Mouse (Mus musculus) WW6 (cell line): Measurements from ENCODE around the gene Zdhhc5.
A peak's percentile ranks its signal among the peaks of the same experiment; 100 is the strongest.

Experiments used
- DNase-seq: peaks from one replicate; pipeline ENCODE4 v3.0.0-alpha.2; 2013; ENCODE audit warnings: low read depth, low spot score

Zdhhc5 gene

DNA sequence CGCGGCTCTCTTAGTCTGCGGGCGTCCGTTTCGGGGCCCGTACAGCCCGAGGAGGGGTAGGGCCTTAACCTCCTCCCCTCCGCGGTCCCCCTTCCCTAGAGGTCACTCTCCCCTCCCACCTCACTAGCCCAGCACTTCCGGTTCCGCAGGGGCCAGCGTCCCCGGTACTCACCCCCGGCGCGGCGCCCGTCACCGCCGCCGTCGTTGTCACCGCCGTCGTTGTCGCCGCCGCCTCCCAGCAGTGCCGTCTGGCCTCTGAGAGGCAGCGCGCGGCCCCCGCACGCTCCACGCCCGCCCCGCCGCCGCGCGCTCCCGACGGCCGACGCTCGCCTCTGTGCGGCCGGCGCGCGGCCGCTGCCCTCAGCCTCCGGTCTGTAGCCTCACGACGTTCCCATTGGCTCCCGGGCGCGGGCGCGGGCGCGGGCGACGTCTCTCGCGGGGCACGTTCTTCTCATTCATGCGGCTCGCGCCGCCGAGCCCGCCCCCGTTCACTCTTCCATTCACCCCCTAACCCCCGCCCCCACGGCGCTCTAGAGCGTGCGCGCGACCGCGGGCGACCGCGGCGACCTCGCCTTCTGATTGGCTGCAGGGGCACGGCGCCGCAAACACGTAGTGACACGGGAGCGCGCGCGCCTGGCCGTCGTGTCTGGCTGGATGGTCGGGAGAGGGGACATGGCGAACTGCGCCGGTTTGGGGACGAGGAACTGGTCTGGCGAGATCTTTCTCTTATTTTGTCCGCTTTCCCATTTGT, at the start of gene Zdhhc5:
TSS of gene Zdhhc5 (minus strand) at position 370 of the 751 bp plus-strand sequence.
- DNase-seq = peak; percentile 97

DNA sequence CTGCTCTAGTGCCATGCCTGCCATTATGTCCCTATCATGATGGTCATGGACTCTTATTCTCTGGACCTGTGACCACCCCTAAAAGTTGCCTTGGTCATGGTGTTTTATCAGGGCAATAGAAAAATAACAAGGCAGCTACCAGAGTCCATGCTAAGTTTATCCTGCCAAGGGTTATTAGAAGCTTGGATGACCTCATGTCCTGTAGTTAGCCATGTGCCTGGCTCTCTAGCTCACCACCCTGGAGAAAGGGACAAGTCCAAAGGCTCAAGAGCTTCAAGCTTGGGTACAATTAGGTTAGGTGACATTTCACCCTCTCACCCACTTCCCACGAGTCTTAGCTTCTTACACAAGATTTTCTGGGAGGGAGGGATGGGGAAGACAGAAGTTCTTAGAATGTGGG, 47.8 kb upstream of the Zdhhc5 start:
- DNase-seq = no peak

DNA sequence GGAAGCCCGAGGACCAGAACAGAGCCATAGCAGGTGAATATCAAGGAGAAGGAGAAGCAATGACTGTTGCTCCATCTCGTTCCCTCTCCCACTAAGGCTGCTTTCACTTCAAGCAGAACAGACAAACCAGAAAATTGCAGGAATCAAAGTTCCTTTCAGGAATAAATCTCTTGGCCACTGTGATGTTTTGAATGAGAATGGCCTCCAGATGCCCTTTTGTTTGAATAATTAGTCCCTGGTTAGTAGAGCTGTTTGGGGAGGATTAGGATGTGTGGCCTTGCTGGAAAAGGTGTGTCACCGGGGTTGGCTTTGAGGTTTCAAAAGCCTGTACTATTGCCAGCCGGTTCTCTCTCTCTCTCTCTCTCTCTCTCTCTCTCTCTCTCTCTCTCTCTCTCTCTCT, 47.3 kb upstream of the Zdhhc5 start:
- no peak for DNase-seq

DNA sequence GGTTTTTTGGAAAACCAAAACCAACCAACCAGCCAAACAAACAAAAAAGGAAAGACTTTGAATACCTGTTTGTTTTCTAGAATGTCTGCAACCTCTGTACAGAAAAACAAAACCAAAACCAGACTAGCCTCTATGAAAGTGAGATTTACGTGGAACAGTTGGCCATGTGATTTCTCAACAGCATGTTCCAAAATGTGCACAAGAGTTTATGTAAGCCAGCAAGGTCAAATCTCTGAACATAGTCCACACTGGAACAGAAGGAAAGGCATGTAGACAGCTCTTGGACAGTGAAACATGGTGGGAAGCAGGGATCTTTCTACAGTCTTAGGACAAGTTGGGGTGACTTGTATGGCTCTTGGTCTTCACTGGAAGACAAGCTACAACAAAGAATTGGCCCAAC, 46.9 kb upstream of the Zdhhc5 start:
- DNase-seq = no peak

DNA sequence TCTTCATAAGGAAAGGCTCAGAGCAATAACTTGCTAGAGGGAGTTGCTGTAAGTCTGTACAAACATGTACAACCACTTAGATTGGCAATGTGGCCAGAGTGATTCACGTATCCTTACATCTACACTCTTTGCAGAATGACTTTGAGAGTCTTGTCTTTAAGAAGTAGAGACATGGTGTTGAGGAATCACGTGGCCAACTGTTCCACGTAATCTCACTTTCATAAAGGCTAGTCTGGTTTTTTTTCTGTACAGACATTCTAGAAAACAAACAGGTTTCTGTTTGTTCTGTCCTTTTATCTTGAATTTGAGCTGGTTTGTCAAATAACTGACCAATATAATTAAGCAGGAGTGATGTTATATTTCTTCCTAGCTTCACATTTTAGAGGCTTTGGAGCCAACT, 46.3 kb upstream of the Zdhhc5 start:
- no peak for DNase-seq

DNA sequence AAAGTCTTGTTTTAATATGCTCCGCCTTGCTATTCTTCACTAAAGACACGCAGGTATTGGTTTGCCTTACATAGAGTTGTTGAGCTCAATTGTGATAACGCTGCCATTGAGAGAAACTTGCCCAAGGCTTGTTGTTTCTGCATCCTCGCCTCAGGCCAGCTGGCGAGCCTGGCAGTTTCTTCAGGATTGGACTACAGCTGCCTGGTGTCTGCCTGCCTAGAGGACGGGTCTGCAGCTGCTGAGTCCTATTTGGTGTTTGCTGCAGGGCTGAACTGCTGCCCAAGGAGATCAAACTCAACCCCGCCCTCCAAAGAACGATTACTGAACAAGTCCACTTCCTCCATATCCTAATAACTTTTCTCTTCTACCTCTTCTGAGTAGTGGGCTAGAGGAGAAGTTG, 45.8 kb upstream of the Zdhhc5 start:
- DNase-seq = no peak

DNA sequence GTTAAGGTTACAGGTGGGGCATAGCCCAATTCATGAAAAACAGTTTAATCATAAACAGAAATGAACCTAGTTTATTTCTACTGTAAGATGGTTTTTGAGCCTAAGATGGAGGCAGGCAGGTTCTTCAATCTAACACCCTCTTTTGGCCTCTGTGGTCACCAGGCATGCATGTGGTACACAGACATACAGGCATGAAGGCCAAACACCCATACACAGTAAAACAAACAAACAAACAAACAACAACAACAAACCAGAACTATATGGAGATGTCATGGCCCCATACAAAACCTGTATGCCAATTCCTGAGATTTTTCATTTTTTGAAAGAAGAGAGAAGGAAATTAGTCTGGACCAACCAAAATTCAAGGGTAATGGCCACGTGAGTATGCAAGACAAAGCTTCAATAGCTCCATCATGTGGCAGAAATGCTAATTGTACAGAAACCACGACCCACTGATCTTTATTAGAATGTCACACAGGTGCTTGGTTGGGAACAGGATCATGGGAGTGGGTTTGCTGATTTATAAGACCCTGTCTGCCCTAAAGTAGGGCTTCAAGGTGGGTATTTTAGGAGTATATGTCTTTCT, 43.7 kb upstream of the Zdhhc5 start:
- DNase-seq = no peak

DNA sequence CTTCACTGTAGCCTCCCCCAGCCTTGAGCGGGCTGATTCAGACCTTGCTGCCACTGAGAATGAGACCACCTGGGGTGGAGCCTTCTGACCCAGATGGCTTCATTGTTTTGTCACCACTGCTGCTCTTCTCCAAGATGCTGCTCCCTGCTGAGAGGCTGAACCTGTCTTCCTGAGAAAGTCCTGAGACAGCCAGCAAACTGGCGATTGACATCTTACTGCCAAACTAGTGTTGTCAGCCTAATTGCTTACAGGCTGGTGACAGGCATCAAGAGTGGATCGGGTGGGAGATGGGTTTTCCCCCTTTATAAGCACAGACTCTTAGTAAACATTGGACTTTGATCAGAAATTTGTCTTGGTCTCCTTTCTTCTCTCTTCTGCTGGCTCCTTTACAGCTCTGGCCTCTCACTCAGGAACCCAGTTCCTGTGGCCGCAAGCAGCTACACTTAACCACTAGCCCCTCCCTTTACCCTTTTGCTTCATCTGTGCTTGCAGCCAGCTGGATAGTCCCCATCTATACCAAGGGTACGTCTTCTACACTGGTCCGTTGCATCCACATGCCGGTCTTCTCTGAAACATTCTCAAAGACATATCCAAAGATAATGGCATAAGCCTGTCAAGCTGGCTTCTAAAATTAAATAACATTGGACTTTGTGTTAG, 42.2 kb upstream of the Zdhhc5 start:
- no peak for DNase-seq

DNA sequence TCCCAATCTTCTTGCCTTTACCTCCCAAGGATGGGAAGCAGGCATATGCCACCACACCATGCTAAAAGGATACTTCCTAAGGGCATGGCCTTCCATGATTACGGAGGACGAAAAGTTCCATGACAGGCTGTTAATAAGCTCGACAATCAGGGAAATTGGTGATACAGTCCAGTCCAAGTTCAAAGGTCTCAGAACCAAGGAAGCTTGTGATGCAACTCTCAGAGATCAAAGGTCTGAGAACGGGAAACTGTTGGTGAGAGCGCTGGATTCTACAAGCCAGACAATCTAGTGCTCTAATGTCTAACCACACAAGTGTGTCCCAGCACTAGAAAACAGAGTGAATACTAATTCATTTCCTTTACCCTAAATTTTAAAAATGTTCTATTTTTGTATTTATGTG, 41.3 kb upstream of the Zdhhc5 start:
- DNase-seq = no peak

DNA sequence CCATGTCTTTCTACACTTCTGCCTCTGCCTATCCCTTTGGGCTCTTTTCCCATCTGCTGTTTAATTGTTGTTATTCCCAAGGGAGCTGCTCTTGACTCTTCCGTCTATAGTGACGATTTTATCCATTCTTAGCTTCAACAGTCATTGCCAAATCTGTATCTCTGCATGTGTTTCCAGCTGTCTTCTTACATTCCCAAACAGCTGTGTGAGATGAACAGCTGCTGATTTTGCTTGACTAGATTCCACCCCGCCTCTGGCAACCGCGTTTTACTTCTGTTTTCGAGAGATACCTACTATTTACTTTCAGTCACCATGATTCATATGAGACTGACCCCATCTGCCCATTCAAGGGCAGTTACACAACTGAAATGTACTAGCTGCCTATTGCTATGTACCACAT, 35.1 kb upstream of the Zdhhc5 start:
- DNase-seq = no peak

DNA sequence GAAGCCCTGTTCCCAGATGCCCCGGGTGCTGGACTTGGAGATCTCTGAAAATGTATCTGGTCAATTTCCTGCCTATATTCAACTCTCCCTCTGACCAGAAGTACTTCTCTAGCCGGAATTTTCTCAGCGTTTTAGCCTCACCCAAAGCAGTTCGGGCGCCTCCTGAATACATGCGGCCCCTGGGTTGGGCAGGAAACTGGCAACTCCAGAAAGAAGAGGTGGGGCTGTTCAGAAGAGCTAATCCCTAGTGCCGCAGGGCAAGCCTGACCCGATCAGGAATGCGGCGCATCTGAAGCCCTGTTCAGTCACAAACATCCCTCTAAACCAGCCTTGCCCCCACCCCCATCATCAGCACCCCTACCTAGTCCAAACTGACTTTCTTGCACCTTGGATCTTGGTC, 29.1 kb upstream of the Zdhhc5 start:
- DNase-seq = peak; percentile 66

DNA sequence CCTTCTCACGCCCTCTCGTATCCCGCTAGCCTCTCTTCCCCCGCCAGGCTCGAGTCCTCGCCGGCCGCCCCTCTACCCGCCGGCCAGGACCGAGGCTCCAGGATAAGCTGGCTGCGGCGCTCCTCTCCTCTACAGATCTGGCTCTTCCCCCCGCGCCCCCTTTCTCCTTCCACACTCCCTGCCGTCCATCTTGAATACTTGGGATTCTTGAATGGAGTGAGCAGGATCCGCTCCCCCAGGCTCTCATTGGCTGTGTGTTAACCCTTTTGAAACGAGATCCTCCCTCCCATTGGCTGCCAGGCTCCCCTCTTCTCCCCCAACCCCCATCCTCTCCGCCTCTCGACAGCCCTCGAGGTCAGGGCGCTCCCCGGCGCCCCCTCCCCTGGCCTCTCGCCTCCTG, 28.6 kb upstream of the Zdhhc5 start, which contains the start of gene Gm19426:
TSS of gene Gm19426 (minus strand) at position 95 of the 400 bp plus-strand sequence.
- peak; percentile 88 for DNase-seq

DNA sequence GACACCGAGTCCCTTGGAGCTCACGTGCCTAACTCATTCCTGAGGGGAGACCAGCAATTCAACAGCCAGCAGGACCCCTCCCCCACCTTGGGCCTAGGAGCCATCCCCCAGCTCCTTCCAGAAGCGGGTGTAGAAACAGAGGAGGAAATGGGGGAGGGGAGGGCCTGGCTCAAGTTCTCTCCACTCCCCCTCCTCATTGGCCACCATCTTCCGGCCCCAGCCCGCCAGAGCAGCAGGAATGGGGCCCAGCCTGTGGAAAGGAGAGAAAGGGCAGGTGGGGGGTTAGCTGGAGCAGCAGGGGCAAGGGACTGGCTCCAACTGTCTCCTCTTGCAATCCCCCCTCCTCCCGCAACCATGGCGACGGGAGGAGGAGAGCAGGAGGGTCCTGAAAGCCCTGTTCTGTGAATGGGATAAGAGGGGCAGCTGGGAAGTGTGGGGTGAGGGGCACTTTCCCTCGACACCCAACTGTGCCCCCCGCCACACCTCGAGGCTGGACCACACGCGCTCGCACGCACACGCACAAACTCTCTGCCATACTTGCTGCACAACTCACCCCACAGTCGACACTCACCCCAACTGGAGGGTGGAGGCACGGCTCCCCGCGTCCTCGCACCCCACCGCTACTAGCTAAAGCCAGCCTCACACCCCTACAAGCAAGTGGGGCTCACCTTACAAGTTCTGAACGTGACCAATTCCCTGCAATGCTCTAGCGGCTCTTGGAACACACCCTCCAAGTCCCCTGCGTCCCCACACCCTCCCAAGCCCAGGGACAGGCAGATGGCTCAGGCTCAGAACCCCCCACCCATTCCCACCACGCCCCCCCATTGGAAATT, 27.7 kb upstream of the Zdhhc5 start:
- DNase-seq = peak; percentile 77

DNA sequence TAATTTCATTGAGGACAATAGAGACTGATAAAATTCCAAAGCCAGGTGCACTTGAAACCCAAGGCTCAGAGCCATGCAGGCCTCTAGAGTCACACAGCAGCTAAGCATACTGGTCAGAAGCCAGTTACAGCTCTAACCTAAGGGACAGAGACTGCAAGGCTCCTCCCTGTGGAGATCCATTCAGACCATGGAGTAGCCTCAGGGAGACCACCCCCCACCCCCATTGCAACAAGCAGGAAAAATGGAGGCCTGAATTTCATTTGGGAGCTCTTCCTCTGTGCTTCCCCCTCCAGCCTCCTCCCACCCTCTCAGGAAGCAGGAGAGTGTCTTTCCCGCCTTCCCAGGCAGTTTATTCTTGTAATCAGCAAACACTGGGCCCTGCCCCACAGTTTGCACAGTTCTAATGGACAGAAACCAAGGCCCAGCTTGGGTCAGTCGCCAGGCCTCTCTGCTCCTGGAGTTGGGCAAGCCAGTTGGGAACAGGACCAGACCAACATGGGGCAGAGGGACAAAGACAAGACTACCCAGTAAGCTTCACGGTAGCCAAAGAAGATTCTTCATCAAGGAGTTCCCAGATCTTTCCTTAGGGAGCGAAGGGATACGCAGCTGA, 27.0 kb upstream of the Zdhhc5 start:
- no peak for DNase-seq

DNA sequence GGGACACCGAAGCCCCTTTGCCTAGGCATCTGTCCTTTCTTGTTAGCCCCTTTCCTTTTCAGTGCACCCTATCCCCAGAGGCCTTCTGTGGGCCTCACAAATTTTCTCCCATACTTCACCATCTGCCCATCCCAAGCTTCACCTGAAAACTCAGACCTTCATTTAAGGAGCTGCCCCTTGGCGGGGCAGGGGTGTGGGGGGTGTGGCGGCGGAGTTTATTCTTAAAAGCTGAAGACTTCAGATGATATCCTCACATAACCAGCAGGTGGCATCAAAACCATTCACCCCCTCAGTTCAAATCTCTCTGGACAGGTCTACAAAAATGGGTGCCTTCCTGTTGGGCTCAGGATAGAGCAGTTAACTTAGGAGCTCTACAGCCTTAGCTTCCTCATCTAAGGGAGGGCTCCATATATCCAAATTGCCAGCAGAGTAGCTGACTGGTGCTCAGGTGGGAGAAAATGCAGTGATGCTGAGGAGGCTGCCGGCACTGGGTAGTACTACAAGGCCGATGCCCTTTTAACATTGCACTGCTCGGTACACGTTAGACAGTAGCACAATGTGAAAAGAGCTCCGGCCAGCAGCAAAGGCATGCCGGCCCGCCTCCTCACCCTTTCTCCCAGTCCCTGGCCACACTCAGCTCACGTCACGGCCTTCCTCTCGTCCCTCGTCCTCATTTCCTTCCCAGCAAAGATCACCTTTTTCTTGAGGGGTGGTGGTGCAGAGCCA, 25.8 kb upstream of the Zdhhc5 start:
- DNase-seq = no peak

DNA sequence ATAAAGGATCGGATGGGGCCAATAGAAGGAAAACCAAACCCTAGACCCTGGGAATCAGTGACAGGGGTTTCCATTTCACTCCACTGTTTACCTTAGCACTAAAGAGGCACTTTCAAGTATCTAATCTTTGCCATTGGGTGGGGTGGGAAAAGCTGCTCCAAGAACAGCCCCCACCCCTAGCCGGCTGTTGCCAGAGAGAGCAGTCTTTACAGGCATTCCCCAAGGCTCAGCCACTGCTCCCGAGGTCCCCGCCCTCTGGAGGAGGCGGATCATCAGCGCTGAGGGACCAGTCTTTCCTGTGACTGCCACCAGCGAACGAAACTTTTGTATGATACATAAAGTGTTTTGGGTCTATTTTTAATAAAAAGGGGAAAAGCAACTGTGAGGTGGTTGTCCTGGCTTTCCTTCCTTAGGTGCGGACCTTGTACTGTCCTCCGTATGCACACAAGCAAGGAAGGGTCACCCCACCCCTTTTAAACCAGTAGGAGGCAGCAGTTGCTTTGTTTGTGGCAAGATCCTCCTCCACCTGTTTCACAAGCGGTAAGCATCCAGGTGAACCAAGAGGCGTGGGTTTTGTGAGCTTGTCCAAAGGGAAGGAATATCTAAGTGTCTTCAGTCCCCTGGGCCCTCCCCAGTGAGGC, 23.4 kb upstream of the Zdhhc5 start:
- no peak for DNase-seq

DNA sequence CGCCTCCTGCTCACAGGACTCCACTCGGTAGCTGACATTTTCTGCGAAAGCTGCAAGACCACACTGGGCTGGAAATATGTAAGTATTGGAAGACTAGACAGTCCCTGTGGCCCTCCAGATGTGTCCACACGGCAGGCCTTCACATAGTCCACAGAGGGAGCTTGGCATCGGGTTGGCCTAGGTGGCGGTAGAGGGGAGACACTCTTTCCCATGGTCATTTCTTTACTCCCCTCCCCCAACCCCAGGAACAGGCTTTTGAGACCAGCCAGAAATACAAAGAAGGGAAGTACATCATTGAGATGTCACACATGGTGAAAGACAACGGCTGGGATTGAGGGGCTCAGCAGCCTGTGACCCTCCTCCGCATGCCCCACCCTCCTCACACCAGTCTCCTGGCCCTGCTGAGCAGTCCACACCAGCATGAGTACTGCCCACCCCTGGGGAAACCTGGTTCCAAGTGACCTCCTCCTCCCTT, 22.5 kb upstream of the Zdhhc5 start:
- DNase-seq = no peak

DNA sequence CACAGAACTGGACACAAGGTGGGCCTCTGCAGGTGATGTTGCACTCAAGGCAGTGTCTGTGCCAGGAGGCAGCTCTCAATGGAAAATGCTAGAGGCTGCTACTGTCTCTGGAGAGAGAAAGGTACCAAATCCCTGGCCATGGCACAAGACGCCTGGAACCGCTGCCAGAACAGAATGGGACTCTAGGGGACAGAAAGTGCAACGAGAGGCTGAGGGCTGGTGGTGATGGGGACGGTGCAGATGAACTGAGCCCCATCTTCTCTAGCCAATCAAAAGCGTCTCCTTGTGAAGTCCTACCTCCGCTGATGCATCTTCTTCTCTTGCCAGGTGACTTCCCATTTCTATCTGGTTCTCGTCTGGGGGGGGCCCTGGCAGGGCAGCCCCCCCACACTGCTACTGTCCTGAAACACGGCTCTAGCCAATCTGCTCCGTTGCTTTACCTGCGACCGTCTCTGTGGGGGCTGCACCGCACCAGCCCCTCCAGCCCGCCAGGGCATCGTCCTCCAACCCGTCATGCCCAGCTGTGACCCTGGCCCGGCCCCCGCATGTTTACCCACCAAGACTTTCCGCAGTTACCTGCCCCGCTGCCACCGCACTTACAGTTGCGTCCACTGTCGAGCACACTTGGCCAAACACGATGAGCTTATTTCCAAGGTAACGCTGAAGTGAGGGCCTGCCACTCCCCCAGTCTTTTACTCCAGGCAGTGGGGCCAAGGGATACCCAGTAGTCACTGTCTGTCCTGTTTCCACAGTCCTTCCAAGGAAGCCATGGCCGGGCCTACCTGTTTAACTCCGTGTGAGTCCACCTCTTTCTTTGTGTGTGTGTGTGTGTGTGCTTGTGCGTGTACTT, 21.6 kb upstream of the Zdhhc5 start:
- DNase-seq = no peak

DNA sequence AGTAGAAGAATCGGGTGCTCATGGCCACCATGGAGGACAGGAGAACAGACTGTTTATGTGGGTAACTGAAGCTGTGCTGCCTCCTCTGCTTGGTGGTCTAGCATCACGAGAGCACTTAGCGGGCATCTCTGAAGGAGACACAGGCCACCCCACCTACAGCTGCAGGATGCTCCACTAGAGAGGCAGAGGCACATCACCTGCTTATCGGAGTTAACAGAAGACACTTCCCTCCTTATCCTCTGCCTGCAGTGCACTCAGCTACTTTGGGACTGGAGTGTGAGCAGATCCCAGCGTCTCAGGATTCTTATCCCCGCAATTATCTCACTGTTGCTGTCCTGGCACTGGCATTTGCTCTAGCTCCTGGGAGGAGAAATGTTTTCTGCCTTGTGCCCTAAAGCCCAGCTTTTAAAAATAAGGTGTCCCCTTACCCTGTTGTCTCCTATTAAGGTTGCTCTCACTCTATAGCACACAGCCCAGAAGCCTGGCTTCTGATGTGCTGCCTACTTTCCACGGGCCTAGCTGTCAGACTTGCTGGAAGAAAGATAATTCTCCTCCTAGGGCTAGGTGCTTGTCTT, 20.5 kb upstream of the Zdhhc5 start:
- no peak for DNase-seq
